Mouse (Mus musculus) liver, adult 2 months (tissue): ENCODE measurements around the gene Nupr1l.

Source experiments
- CTCF ChIP-seq: fragments of 200-500 bp; IDR thresholded peaks from 2 replicates; pipeline ENCODE4 v1.5.1; 2011; ENCODE audit warnings: low read depth, low read length, control low read depth
- POLR2A ChIP-seq: fragments of 200-500 bp; IDR thresholded peaks from 2 replicates; pipeline ENCODE4 v1.6.1; 2011; ENCODE audit warnings: low read length, control low read depth; ENCODE audit not compliant: insufficient read depth; ENCODE audit errors: extremely low read depth

GRCm38 (mm10) chr5:129918065-129918651, 9.8 kb downstream of the Nupr1l start:
- TF ChIP-seq CTCF (no peak), POLR2A (no peak)
